In genomic region chr1:53352327-53353261, GRCm38 (mm10) we compare ENCODE assay signal across 8 mouse cellular contexts. TPM values are rescaled to one million over a fixed set of nuclear protein-coding genes. Genes with fewer than 3 reads are reported as not detected.
DNase-seq lines count a peak whose midpoint lies in the region; ATAC-seq and TF ChIP-seq lines count a peak whose summit lies in the region.

Gene Asdurf (minus strand): TSS chr1:53352619.
Gene Gm28551 (minus strand): TSS chr1:53352667.
Gene Asnsd1 (minus strand): TSS chr1:53352752.

- H3K4me1 ChIP-seq in G1E (ENCODE audit: insufficient read depth, low read depth, low read length): peaks cover 16% of the 10 kb centered on the region
- H3K4me1 ChIP-seq in forebrain, embryonic 16.5 days (replicated peaks; ENCODE audit: control insufficient read depth, insufficient read depth, low read length): peaks cover 5% of the 10 kb centered on the region
- peaks cover 5% of the 10 kb centered on the region for H3K4me1 ChIP-seq in lung, embryonic 14.5 days (ENCODE audit: insufficient read depth)
- H3K4me1 ChIP-seq in olfactory bulb, adult 2 months (ENCODE audit: control insufficient read depth, insufficient read depth, low read length): no peaks in the 10 kb centered on the region
- no peaks in the 10 kb centered on the region for H3K4me1 ChIP-seq in thymus, adult 2 months (replicated peaks; ENCODE audit: control insufficient read depth, insufficient read depth, low read length)

- H3K36me3 ChIP-seq in G1E (replicated peaks): peaks cover 23% of the 10 kb centered on the region
- peaks cover 8% of the 10 kb centered on the region for H3K36me3 ChIP-seq in forebrain, embryonic 16.5 days (ENCODE audit: control insufficient read depth, insufficient read depth)
- peaks cover 20% of the 10 kb centered on the region for H3K36me3 ChIP-seq in lung, embryonic 14.5 days (ENCODE audit: insufficient read depth)
- peaks cover 9% of the 10 kb centered on the region for H3K36me3 ChIP-seq in thymus, adult 2 months (ENCODE audit: control insufficient read depth, insufficient read depth, low read length)

- H3K27me3 ChIP-seq in G1E (ENCODE audit: insufficient read depth, low read length): peaks cover 4% of the 10 kb centered on the region; the same call in 1 of the 2 replicates
- no peaks in the 10 kb centered on the region for H3K27me3 ChIP-seq in forebrain, embryonic 16.5 days (replicated peaks; ENCODE audit: control insufficient read depth, insufficient read depth, low read length)
- no peaks in the 10 kb centered on the region for H3K27me3 ChIP-seq in lung, embryonic 14.5 days (ENCODE audit: insufficient read depth, low read length)
- H3K27me3 ChIP-seq in thymus, adult 2 months (ENCODE audit: control insufficient read depth, insufficient read depth, low read length): no peaks in the 10 kb centered on the region

- under 1% methylated on average over 44 of the region's 44 CpGs for WGBS in forebrain, embryonic 16.5 days
- under 1% methylated on average over 44 of the region's 44 CpGs for WGBS in lung, embryonic 14.5 days
- under 1% methylated on average over 44 of the region's 44 CpGs for WGBS in olfactory bulb, adult 2 months
- under 1% methylated on average over 44 of the region's 44 CpGs for WGBS in thymus, adult 2 months

- H3K4me2 ChIP-seq in forebrain, embryonic 16.5 days (ENCODE audit: low read length): peak within 1 kb of the TSS; percentile 55
- peak within 1 kb of the TSS; percentile 69 for H3K4me2 ChIP-seq in lung, embryonic 14.5 days

- H3K4me3 ChIP-seq in G1E (ENCODE audit: low read depth, low read length): peak within 1 kb of the TSS; percentile 100
- peak within 1 kb of the TSS; percentile 77 for H3K4me3 ChIP-seq in forebrain, embryonic 16.5 days (replicated peaks; ENCODE audit: low read length)
- peak within 1 kb of the TSS; percentile 88 for H3K4me3 ChIP-seq in layer of hippocampus, adult 2 months
- peak within 1 kb of the TSS; percentile 86 for H3K4me3 ChIP-seq in lung, embryonic 14.5 days (ENCODE audit: low read depth, low read length)
- H3K4me3 ChIP-seq in olfactory bulb, adult 2 months (ENCODE audit: insufficient read depth, low read depth, low read length): peak within 1 kb of the TSS; percentile 97
- H3K4me3 ChIP-seq in thymus, adult 2 months (ENCODE audit: control insufficient read depth, insufficient read depth, low read length): peak within 1 kb of the TSS; percentile 87

- no peaks in the 10 kb centered on the region for H3K9me3 ChIP-seq in G1E (replicated peaks)
- H3K9me3 ChIP-seq in forebrain, embryonic 16.5 days (ENCODE audit: control insufficient read depth, low read length): no peaks in the 10 kb centered on the region
- no peaks in the 10 kb centered on the region for H3K9me3 ChIP-seq in lung, embryonic 14.5 days (ENCODE audit: low read depth, low read length)

- peak within 1 kb of the TSS; percentile 91 for H3K9ac ChIP-seq in forebrain, embryonic 16.5 days (replicated peaks; ENCODE audit: low read depth, low read length)
- peak within 1 kb of the TSS; percentile 88 for H3K9ac ChIP-seq in lung, embryonic 14.5 days

- peak; percentile 95 for TF ChIP-seq POLR2A in olfactory bulb, adult 2 months (IDR thresholded peaks at IDR 0.05; ENCODE audit: insufficient read depth, low read depth, low read length)
- peak; percentile 79; the same call in 1 of the 2 replicates for TF ChIP-seq POLR2A in thymus, adult 2 months (IDR thresholded peaks at IDR 0.05; ENCODE audit: control insufficient read depth, extremely low read depth, insufficient read depth, low read length, poor library complexity)

- DNase-seq in G1E (ENCODE audit: low spot score): peak; percentile 100
- DNase-seq in cerebellum, adult 18-20 months: peak; percentile 94 to 96
- DNase-seq in heart, postnatal 36 days: peak; percentile 98
- DNase-seq in layer of hippocampus, adult 2 months (ENCODE audit: low spot score in 2 of 2): peak; percentile 97 to 98
- DNase-seq in lung, embryonic 14.5 days: peak; percentile 98
- DNase-seq in thymus, adult 2 months: peak; percentile 99

- no peak for TF ChIP-seq CTCF in G1E (IDR thresholded peaks at IDR 0.05; ENCODE audit: low read depth, low read length)
- TF ChIP-seq CTCF in layer of hippocampus, adult 2 months (conservative IDR thresholded peaks at IDR 0.05): peak; percentile 81
- peak; percentile 65 for TF ChIP-seq CTCF in lung, embryonic 14.5 days (IDR thresholded peaks at IDR 0.05; ENCODE audit: low read depth)
- no peak for TF ChIP-seq CTCF in olfactory bulb, adult 2 months (IDR thresholded peaks at IDR 0.05; ENCODE audit: insufficient read depth, low read depth, low read length)
- peak; percentile 38; the same call in 1 of the 2 replicates for TF ChIP-seq CTCF in thymus, adult 2 months (IDR thresholded peaks at IDR 0.05; ENCODE audit: borderline replicate concordance, control insufficient read depth, extremely low read depth, insufficient read depth, low read length, poor library complexity)

- intact Hi-C loops in heart, postnatal 36 days (cut with DNase I): loop anchor here (1.0 to 10.0 kb wide), 4 partner anchors 39 to 508 kb away; partner anchors contain the start of genes Gm28778, Hibch, Ormdl1 and Osgepl1

- peak; percentile 98 for ATAC-seq in G1E (ENCODE audit: extremely low read depth, insufficient number of reproducible peaks, low FRiP score, poor library complexity, severe bottlenecking)
- peak; percentile 100 for ATAC-seq in forebrain, embryonic 16.5 days
- peak; percentile 100 for ATAC-seq in lung, embryonic 14.5 days (ENCODE audit: insufficient read depth)

- H3K27ac ChIP-seq in forebrain, embryonic 16.5 days (ENCODE audit: low read length): peak within 1 kb of the TSS; percentile 86
- peak within 1 kb of the TSS; percentile 93 for H3K27ac ChIP-seq in layer of hippocampus, adult 2 months
- peak within 1 kb of the TSS; percentile 87 for H3K27ac ChIP-seq in lung, embryonic 14.5 days (ENCODE audit: low read depth)
- peak within 1 kb of the TSS; percentile 47 for H3K27ac ChIP-seq in olfactory bulb, adult 2 months (ENCODE audit: insufficient read depth, low read depth, low read length)
- H3K27ac ChIP-seq in thymus, adult 2 months (ENCODE audit: control insufficient read depth, insufficient read depth, low read length): peak within 1 kb of the TSS; percentile 8; the same call in 1 of the 2 replicates

RNA-seq across cellular contexts. Expression of gene Asdurf, which starts in this region (rescaled TPM):
- total RNA-seq in G1E (2014; fragmentation: Nextera tagmentation): not detected in 2 replicates
- total RNA-seq in G1E (2017): 22.0 and 55.5 TPM in 2 replicates
- 13.1 and 111 TPM in 2 replicates for polyA plus RNA-seq in G1E (2012)
- 1.9 and 5.6 TPM in 2 replicates for polyA plus RNA-seq in forebrain, embryonic 16.5 days (2015; fragmentation: Nextera tagmentation; extraction: Ambion mirVana)
- total RNA-seq in heart, postnatal 36 days (2021): 1 to 10 TPM in 1 of 2 experiments, not detected in 1; 2.2 TPM
- 1 to 10 TPM in 1 of 2 experiments, not detected in 1; 2.9 TPM for total RNA-seq in layer of hippocampus, adult 2 months (2021)
- 6.1 and 8.0 TPM in 2 replicates for polyA plus RNA-seq in lung, embryonic 14.5 days (2014; fragmentation: Nextera tagmentation; extraction: Ambion mirVana)
- polyA plus RNA-seq in olfactory bulb, adult 2 months (2012; ENCODE audit: insufficient read depth, insufficient read length, low replicate concordance, missing spikeins): not detected in 2 replicates
- polyA plus RNA-seq in thymus, adult 2 months (2012; rRNA removed): not detected in 2 replicates

RNA-seq across cellular contexts. Expression of gene Gm28551, which starts in this region (rescaled TPM):
- 18.3 and 24.2 TPM in 2 replicates for total RNA-seq in G1E (2014; fragmentation: Nextera tagmentation)
- total RNA-seq in G1E (2017): 0.41 and 0.49 TPM in 2 replicates
- polyA plus RNA-seq in G1E (2012): 0.06 TPM in 1 of 2 replicates, not detected in the other
- 1.7 TPM in 2 replicates for polyA plus RNA-seq in forebrain, embryonic 16.5 days (2015; fragmentation: Nextera tagmentation; extraction: Ambion mirVana)
- total RNA-seq in heart, postnatal 36 days (2021): not detected
- total RNA-seq in layer of hippocampus, adult 2 months (2021): under 1 TPM; 0.22 to 0.23 TPM
- 1.0 TPM in 2 replicates for polyA plus RNA-seq in lung, embryonic 14.5 days (2014; fragmentation: Nextera tagmentation; extraction: Ambion mirVana)
- not detected in 2 replicates for polyA plus RNA-seq in olfactory bulb, adult 2 months (2012; ENCODE audit: insufficient read depth, insufficient read length, low replicate concordance, missing spikeins)
- not detected in 2 replicates for polyA plus RNA-seq in thymus, adult 2 months (2012; rRNA removed)

RNA-seq across cellular contexts. Expression of gene Asnsd1, which starts in this region (rescaled TPM):
- total RNA-seq in G1E (2014; fragmentation: Nextera tagmentation) (170 and 186 TPM in 2 replicates), G1E (2017) (221 and 250 TPM in 2 replicates)
- 44.9 and 56.5 TPM in 2 replicates for polyA plus RNA-seq in G1E (2012)
- 53.8 and 61.7 TPM in 2 replicates for polyA plus RNA-seq in forebrain, embryonic 16.5 days (2015; fragmentation: Nextera tagmentation; extraction: Ambion mirVana)
- total RNA-seq in heart, postnatal 36 days (2021): 10 to 100 TPM; 57.9 to 61.8 TPM
- total RNA-seq in layer of hippocampus, adult 2 months (2021): 10 to 100 TPM; 20.7 to 23.0 TPM
- polyA plus RNA-seq in lung, embryonic 14.5 days (2014; fragmentation: Nextera tagmentation; extraction: Ambion mirVana): 78.4 and 80.5 TPM in 2 replicates
- not detected in 2 replicates for polyA plus RNA-seq in olfactory bulb, adult 2 months (2012; ENCODE audit: insufficient read depth, insufficient read length, low replicate concordance, missing spikeins)
- polyA plus RNA-seq in thymus, adult 2 months (2012; rRNA removed): 7.1 and 7.3 TPM in 2 replicates

Comparison
In these comparisons a context has a peak if more than half of its experiments do, and no peak if none do; other contexts are left out.
1. Peak in every context shown above with its lines: DNase-seq, ATAC-seq, H3K4me3 ChIP-seq and H3K27ac ChIP-seq.
2. CTCF ChIP-seq: peak in layer of hippocampus, adult 2 months (single experiment), lung, embryonic 14.5 days (single experiment) and thymus, adult 2 months (single experiment); none in G1E (single experiment) and olfactory bulb, adult 2 months (single experiment).
3. H3K27ac ChIP-seq: peak in every context shown above with its lines; median percentile 93 in layer of hippocampus, adult 2 months; 87 in lung, embryonic 14.5 days; 86 in forebrain, embryonic 16.5 days; 47 in olfactory bulb, adult 2 months; 8 in thymus, adult 2 months.